Mouse (Mus musculus): ENCODE measurements at regions not wholly inside any gene's neighbourhood (a gene's known extent, or its start where the extent isn't known, plus 50 kb on each side); places are given as distances from the start of the nearest gene placed in this dataset.

DNA sequence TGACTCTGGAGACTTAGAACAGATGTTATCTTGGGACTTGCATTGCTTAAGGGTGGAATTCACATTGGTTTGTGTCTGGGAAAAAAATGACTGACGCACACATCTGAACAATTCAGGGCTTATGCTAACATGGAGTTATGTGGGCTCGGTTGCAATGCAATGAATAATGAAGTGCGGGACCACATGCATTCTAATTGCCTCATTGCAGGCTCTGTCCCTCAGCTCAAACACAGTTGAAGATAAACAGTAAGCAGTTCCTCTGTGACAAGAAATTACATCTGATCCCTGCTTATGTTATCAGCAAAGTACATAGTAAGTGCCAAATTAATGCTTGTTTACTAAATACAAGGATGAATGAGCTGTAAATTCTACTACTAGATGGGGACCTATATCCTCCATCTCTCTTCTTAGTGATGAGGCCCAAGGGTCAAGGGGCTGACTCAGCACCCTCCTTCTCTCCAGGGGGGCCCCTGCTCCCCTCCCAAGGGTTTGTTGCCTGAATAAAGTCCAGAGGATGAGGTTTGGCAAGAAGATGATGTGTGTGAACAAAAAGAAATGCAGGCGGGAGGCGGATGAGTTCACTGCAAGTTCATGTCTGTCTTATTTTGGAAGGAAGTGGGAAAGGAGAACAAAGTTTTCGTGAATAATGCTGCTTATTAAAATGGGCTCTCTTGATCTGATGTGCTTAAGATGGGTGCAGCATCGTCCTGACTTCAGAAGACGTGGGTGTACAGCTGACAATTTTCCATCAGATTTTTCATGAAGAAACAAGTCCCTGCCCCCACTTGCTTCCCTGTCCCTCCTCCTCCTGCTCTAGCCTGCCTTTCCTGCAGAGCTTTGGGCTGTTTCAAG is 533.1 kb downstream of the Shisa9 start:
- ATAC-seq = peak; percentile 62; the same call in 1 of the 2 replicates
- no peaks in the 10 kb centered on the region for H3K4me1 ChIP-seq (replicated peaks)
- no peak overlapping the region for H3K9ac ChIP-seq
- WGBS = 51% methylated on average over 8 of the region's 8 CpGs
- 0 out of 2 replicates have a peak overlapping the region, but pooled peaks have one; percentile 22 for H3K27ac ChIP-seq
- no peak overlapping the region for H3K4me2 ChIP-seq (replicated peaks)
- H3K9me3 ChIP-seq = no peaks in the 10 kb centered on the region
- no peaks in the 10 kb centered on the region for H3K36me3 ChIP-seq
- H3K4me3 ChIP-seq (replicated peaks) = no peak overlapping the region
- H3K27me3 ChIP-seq (replicated peaks) = no peaks in the 10 kb centered on the region

DNA sequence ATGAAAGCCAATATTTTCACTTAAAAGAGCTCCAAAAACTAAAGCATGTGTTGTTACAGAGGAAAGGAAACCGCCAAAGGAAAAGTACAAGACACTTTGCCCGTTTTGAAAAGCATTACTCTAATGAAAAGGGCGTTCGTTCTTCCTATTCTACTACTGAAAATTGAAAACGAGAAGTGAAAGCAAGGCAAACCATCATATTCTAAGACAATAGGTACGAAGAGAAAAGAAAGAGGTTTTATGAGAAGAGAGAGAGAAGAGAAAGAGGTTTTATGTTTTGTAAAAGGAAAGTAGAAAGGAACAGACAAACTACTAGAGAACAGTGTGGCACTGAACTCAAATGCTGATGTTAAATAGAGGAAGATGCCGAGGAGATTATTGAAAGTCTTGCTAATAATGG is 534.4 kb downstream of the Shisa9 start:
- Histone ChIP-seq H3K27ac (no peak overlapping the region), H3K36me3 (no peaks in the 10 kb centered on the region), H3K4me3 (replicated peaks) (no peak overlapping the region), H3K4me2 (replicated peaks) (no peak overlapping the region), H3K9ac (no peak overlapping the region), H3K27me3 (replicated peaks) (no peaks in the 10 kb centered on the region), H3K9me3 (no peaks in the 10 kb centered on the region), H3K4me1 (replicated peaks) (no peaks in the 10 kb centered on the region)
- ATAC-seq = no peak
- WGBS = 82% methylated on average over 7 of the region's 7 CpGs

DNA sequence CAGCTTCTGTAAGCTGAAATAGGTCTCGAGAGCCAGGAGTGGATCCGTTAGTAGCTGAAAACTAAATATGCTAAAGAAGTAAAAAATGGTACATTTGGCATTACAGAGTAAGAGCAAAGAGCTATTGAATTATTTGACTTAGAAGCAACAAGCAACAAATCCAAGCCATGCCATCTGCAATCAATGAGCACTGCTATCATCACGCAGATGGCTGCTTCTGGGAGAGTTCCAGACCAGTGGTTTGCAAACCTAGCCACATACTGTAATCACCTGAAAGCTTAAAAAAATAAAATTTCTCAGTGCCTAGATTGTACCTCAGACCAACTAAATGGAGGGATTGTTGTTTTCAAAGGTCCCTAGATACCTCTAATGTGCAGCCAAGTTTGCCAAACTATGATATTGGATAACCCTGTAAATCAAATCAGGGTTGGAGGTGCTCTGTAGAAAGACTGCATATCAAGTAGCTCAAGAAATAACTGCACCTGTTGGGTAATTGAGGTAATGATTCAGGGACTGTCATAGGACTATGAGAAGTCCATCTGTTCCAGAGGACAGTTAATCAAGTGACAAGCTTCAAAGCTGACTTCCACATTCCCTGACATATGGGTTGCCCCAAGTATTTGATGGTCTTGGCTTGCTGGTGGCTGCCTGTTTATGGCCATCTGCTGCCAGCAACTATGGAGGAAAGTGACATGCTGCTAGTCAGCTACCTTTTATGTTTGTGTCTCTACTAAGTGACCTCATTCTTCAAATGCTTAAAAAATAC is 538.0 kb downstream of the Shisa9 start:
- H3K4me1 ChIP-seq (replicated peaks) = no peaks in the 10 kb centered on the region

DNA sequence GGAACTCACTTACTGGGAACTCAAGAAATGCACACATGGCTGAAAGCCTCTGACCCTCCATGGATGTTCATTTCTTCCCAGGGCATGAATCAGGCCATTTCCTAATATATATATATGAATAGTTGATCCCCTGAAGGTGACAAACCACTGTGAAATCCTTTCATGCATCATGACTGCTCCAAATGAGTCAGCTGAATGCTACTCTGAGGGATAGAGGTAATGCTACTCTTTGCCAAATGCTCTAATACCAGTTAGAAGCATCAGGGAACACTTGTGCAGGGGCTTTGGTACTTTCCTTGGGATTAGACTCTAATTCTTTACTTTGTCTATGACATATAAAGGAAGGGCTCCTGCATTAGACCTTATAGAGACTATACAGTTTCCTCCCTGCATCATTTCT is 561.0 kb upstream of the Ercc4 start:
- Histone ChIP-seq H3K36me3 (no peaks in the 10 kb centered on the region), H3K4me3 (replicated peaks) (no peak overlapping the region), H3K9me3 (no peaks in the 10 kb centered on the region), H3K27ac (no peak overlapping the region), H3K4me2 (replicated peaks) (no peak overlapping the region), H3K27me3 (replicated peaks) (no peaks in the 10 kb centered on the region), H3K4me1 (replicated peaks) (no peaks in the 10 kb centered on the region), H3K9ac (no peak overlapping the region)
- no peak for ATAC-seq

More for the DNA sequence above, 538.0 kb downstream of the Shisa9 start:
- H3K4me2 ChIP-seq (replicated peaks) = no peak overlapping the region
- H3K27me3 ChIP-seq (replicated peaks) = no peaks in the 10 kb centered on the region
- no peaks in the 10 kb centered on the region for H3K36me3 ChIP-seq
- 83% methylated on average over 3 of the region's 3 CpGs for WGBS
- no peak overlapping the region for H3K9ac ChIP-seq
- no peak for ATAC-seq
- H3K4me3 ChIP-seq (replicated peaks) = no peak overlapping the region
- H3K27ac ChIP-seq = no peak overlapping the region
- H3K9me3 ChIP-seq = no peaks in the 10 kb centered on the region

GRCm38 (mm10) chr16:12588889-12589288 is 520.6 kb upstream of the Ercc4 start:
- Histone ChIP-seq H3K9ac (no peak overlapping the region), H3K27me3 (replicated peaks) (no peaks in the 10 kb centered on the region), H3K4me1 (replicated peaks) (no peaks in the 10 kb centered on the region), H3K36me3 (no peaks in the 10 kb centered on the region), H3K4me2 (replicated peaks) (no peak overlapping the region), H3K4me3 (replicated peaks) (no peak overlapping the region), H3K9me3 (no peaks in the 10 kb centered on the region), H3K27ac (no peak overlapping the region)
- no peak for ATAC-seq

DNA sequence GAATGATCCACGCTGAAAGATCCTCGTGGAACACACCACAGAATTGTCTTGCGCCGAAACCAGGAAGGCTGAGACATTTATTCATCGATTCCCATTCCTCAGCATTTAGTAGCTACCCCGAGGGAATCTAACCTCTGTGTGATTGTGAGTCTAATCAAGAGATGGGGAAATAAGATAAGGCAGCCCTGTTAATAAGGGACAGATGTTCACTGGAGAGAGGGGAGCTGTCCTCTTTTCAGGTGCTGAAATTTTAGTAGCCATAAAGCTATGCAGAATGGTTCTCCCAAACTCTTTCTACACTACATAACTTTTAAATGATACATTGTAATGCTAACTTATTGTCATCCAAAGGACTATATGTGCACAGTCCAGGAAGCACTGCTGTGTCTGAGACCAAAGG is 501.2 kb upstream of the Ercc4 start:
- H3K27ac ChIP-seq = no peak overlapping the region
- no peak overlapping the region for H3K9ac ChIP-seq
- no peaks in the 10 kb centered on the region for H3K4me1 ChIP-seq (replicated peaks)
- WGBS = 66% methylated on average over 6 of the region's 6 CpGs
- no peak for ATAC-seq
- H3K9me3 ChIP-seq = no peaks in the 10 kb centered on the region
- no peak overlapping the region for H3K4me3 ChIP-seq (replicated peaks)
- no peaks in the 10 kb centered on the region for H3K36me3 ChIP-seq
- H3K4me2 ChIP-seq (replicated peaks) = no peak overlapping the region
- H3K27me3 ChIP-seq (replicated peaks) = no peaks in the 10 kb centered on the region

DNA sequence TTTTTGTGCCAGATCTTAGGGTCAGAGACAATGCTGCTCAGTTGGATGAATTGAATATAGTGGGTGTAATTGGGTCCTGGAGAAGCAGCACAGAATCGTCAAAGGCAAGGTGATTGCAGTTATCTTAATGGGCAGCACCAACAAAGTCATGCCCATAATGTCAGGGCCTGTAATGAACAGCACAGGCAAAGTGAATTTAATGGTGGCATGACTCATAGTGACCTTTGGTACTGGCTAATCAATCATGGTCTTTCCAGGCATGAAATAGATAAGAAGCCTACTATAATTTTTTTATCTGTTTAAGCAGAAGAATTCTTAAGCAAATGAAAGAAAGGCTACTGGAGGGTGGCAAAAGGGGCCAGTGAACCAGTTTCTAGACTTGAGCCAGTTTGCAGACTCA is 498.4 kb upstream of the Ercc4 start:
- Histone ChIP-seq H3K4me3 (replicated peaks) (no peak overlapping the region), H3K27me3 (replicated peaks) (no peaks in the 10 kb centered on the region), H3K9ac (no peak overlapping the region), H3K27ac (no peak overlapping the region), H3K4me1 (replicated peaks) (no peaks in the 10 kb centered on the region), H3K36me3 (no peaks in the 10 kb centered on the region), H3K4me2 (replicated peaks) (no peak overlapping the region), H3K9me3 (no peaks in the 10 kb centered on the region)
- peak; percentile 67 for ATAC-seq
- 41% methylated on average over 1 of the region's 1 CpGs for WGBS

DNA sequence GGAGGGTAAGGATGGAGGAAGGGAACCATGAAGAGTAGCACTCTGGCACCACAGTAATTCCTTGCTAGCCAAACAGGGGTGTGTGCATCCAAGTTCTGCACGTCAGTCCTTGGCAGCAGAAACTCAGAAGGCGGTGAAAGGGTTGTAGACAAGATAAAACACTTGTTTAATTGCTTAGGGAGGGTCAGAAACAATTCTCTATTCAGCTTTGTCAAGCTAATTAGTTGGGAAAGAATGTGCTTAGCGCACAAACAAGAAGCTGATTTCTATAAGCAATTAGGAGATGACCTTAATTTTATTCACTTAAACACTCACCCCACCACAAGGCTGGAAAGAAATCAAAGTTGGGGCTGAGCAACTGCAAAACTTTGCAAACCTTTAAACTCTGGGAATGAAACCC is 491.7 kb upstream of the Ercc4 start:
- Histone ChIP-seq H3K4me3 (replicated peaks) (no peak overlapping the region), H3K36me3 (no peaks in the 10 kb centered on the region), H3K27me3 (replicated peaks) (no peaks in the 10 kb centered on the region), H3K9me3 (no peaks in the 10 kb centered on the region), H3K4me1 (replicated peaks) (no peaks in the 10 kb centered on the region), H3K27ac (no peak overlapping the region), H3K9ac (no peak overlapping the region), H3K4me2 (replicated peaks) (no peak overlapping the region)
- no peak for ATAC-seq
- 55% methylated on average over 3 of the region's 3 CpGs for WGBS

- Histone ChIP-seq H3K27ac (no peak overlapping the region), H3K9ac (no peak overlapping the region), H3K4me3 (replicated peaks) (no peak overlapping the region), H3K4me2 (replicated peaks) (no peak overlapping the region), H3K27me3 (replicated peaks) (no peaks in the 10 kb centered on the region), H3K36me3 (no peaks in the 10 kb centered on the region), H3K4me1 (replicated peaks) (no peaks in the 10 kb centered on the region), H3K9me3 (no peaks in the 10 kb centered on the region)
- no peak for ATAC-seq
Observed at GRCm38 (mm10) chr16:12632533-12632932, 477.0 kb upstream of the Ercc4 start.

DNA sequence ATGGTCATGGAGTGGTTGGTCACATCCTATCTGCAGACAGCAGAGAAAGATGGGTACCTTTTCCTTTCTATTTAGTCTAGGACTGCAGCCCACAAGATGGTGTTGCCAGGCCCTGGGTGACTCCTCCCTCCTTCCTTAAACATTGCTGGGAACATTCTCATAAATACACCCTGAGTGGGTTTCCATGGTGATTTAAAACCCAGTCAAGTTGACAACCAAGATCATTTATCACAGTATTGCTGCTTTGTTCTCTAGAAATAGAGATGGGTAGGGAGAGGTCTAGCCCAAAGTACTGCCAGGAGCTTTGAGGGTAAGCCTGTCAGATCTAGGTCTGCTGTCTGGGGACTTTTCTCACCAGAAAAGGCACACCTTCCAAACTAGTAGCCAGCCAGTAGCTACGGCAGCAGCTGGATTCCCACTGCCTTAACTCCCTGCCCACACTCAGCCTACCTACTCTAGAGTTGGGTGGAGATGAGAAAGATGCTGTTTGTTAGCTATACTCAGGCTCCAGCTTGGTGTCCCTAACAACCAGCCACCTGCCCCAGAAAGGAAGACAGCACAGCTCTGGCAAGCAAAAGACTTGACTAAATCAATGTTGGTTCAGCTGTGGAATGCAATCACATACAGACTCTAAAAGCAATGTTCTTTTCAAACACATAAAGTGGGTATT is 470.4 kb upstream of the Ercc4 start:
- H3K4me3 ChIP-seq (replicated peaks) = no peak overlapping the region
- no peak for ATAC-seq
- no peak overlapping the region for H3K27ac ChIP-seq
- H3K4me2 ChIP-seq (replicated peaks) = no peak overlapping the region
- no peaks in the 10 kb centered on the region for H3K36me3 ChIP-seq
- no peaks in the 10 kb centered on the region for H3K4me1 ChIP-seq (replicated peaks)
- H3K9ac ChIP-seq = no peak overlapping the region
- H3K9me3 ChIP-seq = no peaks in the 10 kb centered on the region
- no peaks in the 10 kb centered on the region for H3K27me3 ChIP-seq (replicated peaks)
- WGBS = 78% methylated on average over 1 of the region's 1 CpGs

DNA sequence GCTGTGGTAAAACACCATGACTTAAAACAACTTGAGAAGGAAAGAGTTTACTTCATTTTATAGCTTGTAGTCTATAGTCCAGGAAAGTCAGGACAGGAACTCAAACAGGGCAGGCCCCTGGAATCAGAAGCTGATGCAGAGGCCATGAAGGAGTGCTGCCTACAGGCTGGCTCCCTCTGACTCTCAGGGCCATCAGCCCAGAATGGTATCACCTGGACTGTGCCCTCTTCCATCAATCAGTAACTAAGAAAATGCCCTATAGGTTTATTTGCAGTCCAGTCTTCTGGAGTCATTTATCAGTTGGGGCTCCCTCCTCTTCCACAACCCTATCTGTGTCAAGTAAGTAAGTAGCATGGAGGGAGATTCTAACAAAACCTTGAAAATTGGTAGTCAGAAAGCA is 466.4 kb upstream of the Ercc4 start:
- no peak overlapping the region for H3K4me2 ChIP-seq (replicated peaks)
- no peaks in the 10 kb centered on the region for H3K27me3 ChIP-seq (replicated peaks)
- H3K4me1 ChIP-seq (replicated peaks) = no peaks in the 10 kb centered on the region
- peak; percentile 98 for ATAC-seq
- no peak overlapping the region for H3K27ac ChIP-seq
- H3K9me3 ChIP-seq = no peaks in the 10 kb centered on the region
- no peaks in the 10 kb centered on the region for H3K36me3 ChIP-seq
- no peak overlapping the region for H3K4me3 ChIP-seq (replicated peaks)
- H3K9ac ChIP-seq = no peak overlapping the region

- WGBS = 52% methylated on average over 2 of the region's 2 CpGs
- no peak overlapping the region for H3K4me2 ChIP-seq (replicated peaks)
- H3K36me3 ChIP-seq = no peaks in the 10 kb centered on the region
- no peaks in the 10 kb centered on the region for H3K4me1 ChIP-seq (replicated peaks)
- no peaks in the 10 kb centered on the region for H3K9me3 ChIP-seq
- ATAC-seq = no peak
- no peak overlapping the region for H3K9ac ChIP-seq
- H3K27me3 ChIP-seq (replicated peaks) = no peaks in the 10 kb centered on the region
- no peak overlapping the region for H3K27ac ChIP-seq
- H3K4me3 ChIP-seq (replicated peaks) = no peak overlapping the region
Observed at GRCm38 (mm10) chr16:12644621-12645020, 464.9 kb upstream of the Ercc4 start.

Measured in intestine, embryonic 15.5 days (tissue).